Mouse (Mus musculus): ENCODE measurements around the gene Chchd4. TPM values are rescaled to one million over a fixed set of nuclear protein-coding genes. Genes with fewer than 3 reads are reported as not detected.

Chchd4 gene
- polyA plus RNA-seq (2014; fragmentation: Illumina TruSeq; extraction: RNeasy Lipid Tissue Mini Kit (QIAGEN cat#74804); ENCODE audit: low read depth, low replicate concordance), result 15.7 TPM

GRCm38 (mm10) chr6:91472868-91473804, at the start of gene Chchd4, which contains the start of gene Tmem43:
Gene Chchd4 (minus strand): TSS chr6:91473546.
Gene Tmem43 (plus strand): TSS chr6:91473703.

GRCm38 (mm10) chr6:91515545-91516449, 42.5 kb upstream of the Chchd4 start, which contains the start of the genes Xpc and Lsm3:
Gene Xpc (minus strand): TSS chr6:91515888.
Gene Lsm3 (plus strand): TSS chr6:91515928.

Other genes with a start within 250 kb of the Chchd4 start
- gene Wnt7a, start 62.2 kb downstream of the Chchd4 start, polyA plus RNA-seq (2014; fragmentation: Illumina TruSeq; extraction: RNeasy Lipid Tissue Mini Kit (QIAGEN cat#74804); ENCODE audit: low read depth, low replicate concordance), result not detected
- gene Tmem43, start 157 bp upstream of the Chchd4 start, polyA plus RNA-seq (2014; fragmentation: Illumina TruSeq; extraction: RNeasy Lipid Tissue Mini Kit (QIAGEN cat#74804); ENCODE audit: low read depth, low replicate concordance), result 20.8 TPM
- gene Xpc, start 42.3 kb upstream of the Chchd4 start, polyA plus RNA-seq (2014; fragmentation: Illumina TruSeq; extraction: RNeasy Lipid Tissue Mini Kit (QIAGEN cat#74804); ENCODE audit: low read depth, low replicate concordance), result 10.4 TPM
- gene Lsm3, start 42.4 kb upstream of the Chchd4 start, polyA plus RNA-seq (2014; fragmentation: Illumina TruSeq; extraction: RNeasy Lipid Tissue Mini Kit (QIAGEN cat#74804); ENCODE audit: low read depth, low replicate concordance), result 67.9 TPM
- 48.1 TPM for gene Slc6a6, start 210.5 kb upstream of the Chchd4 start, polyA plus RNA-seq (2014; fragmentation: Illumina TruSeq; extraction: RNeasy Lipid Tissue Mini Kit (QIAGEN cat#74804); ENCODE audit: low read depth, low replicate concordance)

Data from heart, adult 10 weeks (tissue).